Mouse (Mus musculus) megakaryocyte, embryonic 14.5 days (primary cell): Measurements from ENCODE around the gene Eomes.

Experiments
- FLI1 ChIP-seq: IDR thresholded peaks from 2 replicates; pipeline ENCODE4 v1.6.1; 2012; ENCODE audit warnings: low read length, inconsistent platforms, mixed read lengths
- GATA1 ChIP-seq: IDR thresholded peaks from 3 replicates; pipeline ENCODE4 v1.6.1; 2012; ENCODE audit warnings: mixed read lengths, low read length, inconsistent platforms, borderline replicate concordance

DNA sequence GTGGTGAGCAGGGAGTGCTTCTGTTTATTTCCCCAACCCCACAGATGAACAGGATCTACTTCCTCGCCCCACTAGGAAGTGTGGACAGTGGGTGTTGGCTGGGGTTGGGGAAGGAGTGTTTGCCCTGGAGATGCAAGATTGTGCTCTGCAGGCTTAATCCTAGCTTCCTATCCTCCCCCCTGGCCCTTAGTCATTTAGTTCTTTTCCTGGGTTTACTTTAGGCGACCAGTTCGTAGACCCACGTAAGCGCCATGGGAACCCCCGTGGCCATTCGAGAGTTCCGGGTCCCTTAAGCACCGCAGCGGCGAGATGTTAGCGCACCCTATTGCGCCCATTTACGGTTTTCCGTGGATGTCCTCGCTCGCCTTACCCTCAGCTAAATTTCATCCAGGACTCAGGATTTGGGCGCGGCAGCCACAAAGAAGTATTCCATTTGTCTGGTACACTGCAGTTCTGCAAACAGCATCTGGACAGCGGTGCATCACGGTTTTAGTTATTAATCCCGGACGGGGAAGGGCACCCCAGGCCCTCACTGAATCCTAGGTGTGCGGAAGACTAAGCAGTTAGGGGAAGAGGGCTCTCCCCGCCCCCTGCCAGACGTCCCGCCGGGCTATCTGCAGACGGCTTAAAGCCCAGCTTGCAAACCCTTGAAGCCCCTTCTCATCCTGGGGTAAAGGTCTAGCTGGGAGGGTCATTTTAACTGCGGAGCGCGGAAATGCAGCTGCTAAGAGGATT, 8.5 kb downstream of the Eomes start:
- TF ChIP-seq FLI1 (no peak), GATA1 (no peak)
